Mouse (Mus musculus) heart, embryonic 16.5 days (tissue): ENCODE results near the gene Ccdc32. TPM values are rescaled to one million over a fixed set of nuclear protein-coding genes. Genes with fewer than 3 reads are reported as not detected.
A peak's percentile ranks its signal among the peaks of the same experiment; 100 is the strongest.

Experiments
- ATAC-seq: fragments of 200-750 bp; cut with Nextera tagmentation; replicated peaks from 2 replicates; pipeline ENCODE4 v1.8.0; 2017; ENCODE audit warnings: moderate number of reproducible peaks; ENCODE audit not compliant: insufficient read depth, low FRiP score; ENCODE audit errors: extremely low read depth
- H3K27ac ChIP-seq: fragments of 300-500 bp; sonication (generic); 2 replicates; pipeline ENCODE4 v1.5.1; 2014; ENCODE audit warnings: mild to moderate bottlenecking, low read length, control low read depth, moderate library complexity
- H3K27me3 ChIP-seq: fragments of 300-500 bp; sonication (generic); 2 replicates; pipeline ENCODE4 v1.6.1; 2014; ENCODE audit warnings: low read length, mixed read lengths; ENCODE audit not compliant: control insufficient read depth, insufficient read depth
- H3K36me3 ChIP-seq: fragments of 300-500 bp; sonication (generic); 2 replicates; pipeline ENCODE4 v1.6.1; 2014; ENCODE audit not compliant: control insufficient read depth, insufficient read depth
- H3K4me1 ChIP-seq: fragments of 300-500 bp; sonication (generic); 2 replicates; pipeline ENCODE4 v1.6.1; 2014; ENCODE audit warnings: low read length, mixed read lengths; ENCODE audit not compliant: control insufficient read depth, insufficient read depth
- H3K4me2 ChIP-seq: fragments of 300-500 bp; sonication (generic); 2 replicates; pipeline ENCODE4 v1.6.1; 2014; ENCODE audit warnings: low read depth, mild to moderate bottlenecking, control low read depth, low read length
- H3K4me3 ChIP-seq: fragments of 300-500 bp; sonication (generic); 2 replicates; pipeline ENCODE4 v1.5.1; 2014; ENCODE audit warnings: mild to moderate bottlenecking, control low read depth, low read length
- H3K9ac ChIP-seq: fragments of 300-500 bp; sonication (generic); 2 replicates; pipeline ENCODE4 v1.6.1; 2014; ENCODE audit warnings: low read length, control low read depth
- H3K9me3 ChIP-seq: fragments of 300-500 bp; sonication (generic); replicated peaks from 2 replicates; pipeline ENCODE4 v1.6.1; 2016; ENCODE audit warnings: low read length; ENCODE audit not compliant: control insufficient read depth
- WGBS: fragments of 180-500 bp; shearing (Covaris S2); extraction: QIAGEN DNeasy Blood & Tissue Kit; methylation state at CpG from one replicate; pipeline ENCODE4 v1.1.7; 2014; 5-methylcytosine and 5-hydroxymethylcytosine counted together
- polyA plus RNA-seq: library from polyadenylated mRNA; unstranded; fragments of >200 nt; fragmentation: Nextera tagmentation; extraction: Ambion mirVana; gene quantifications from 2 replicates; pipeline ENCODE4 v1.2.1, GENCODE M21; 2015

Ccdc32 gene
- polyA plus RNA-seq, 1 experiment from 2014 or later: 19.6 TPM

DNA sequence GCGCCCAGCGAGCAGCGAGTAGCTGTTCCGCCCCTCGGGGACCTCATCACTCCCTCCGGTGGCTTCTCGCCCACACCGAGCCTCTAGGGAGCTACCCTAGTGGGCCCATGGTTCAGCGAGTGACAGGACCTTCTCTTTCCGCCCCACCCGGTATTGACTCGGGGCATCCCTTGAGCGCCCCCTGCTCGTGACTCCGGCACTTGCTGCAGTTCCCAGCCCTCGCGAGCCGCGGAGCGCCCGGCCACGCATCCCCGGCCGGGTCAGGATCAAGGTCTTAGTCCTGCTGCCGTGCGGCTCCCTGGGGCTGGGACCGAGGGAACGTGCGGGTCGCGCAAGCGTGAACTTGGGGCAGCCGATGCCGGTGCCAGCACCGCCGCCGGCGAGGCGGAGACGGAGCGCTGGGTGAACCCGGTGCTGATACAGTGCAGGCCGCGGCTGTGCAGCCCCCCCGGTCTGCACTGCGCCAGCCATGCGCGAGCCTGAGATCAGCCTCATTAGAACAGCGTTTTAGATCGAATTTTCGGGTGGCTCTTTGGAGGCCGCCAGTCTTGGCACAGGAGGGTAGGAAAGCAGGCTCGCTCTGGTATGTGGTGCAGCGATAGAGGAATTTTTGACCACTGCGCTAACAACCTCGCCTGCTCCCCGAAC is 52.8 kb downstream of the Ccdc32 start:
- Histone ChIP-seq H3K4me1 (peaks cover 8% of the 10 kb centered on the region), H3K4me3 (peak overlapping the region; percentile 72), H3K4me2 (peak overlapping the region; percentile 97), H3K9ac (peak overlapping the region; percentile 84), H3K27me3 (peaks cover 19% of the 10 kb centered on the region), H3K9me3 (no peaks in the 10 kb centered on the region), H3K27ac (no peak overlapping the region), H3K36me3 (no peaks in the 10 kb centered on the region)
- ATAC-seq: peak; percentile 86
- under 1% methylated on average over 57 of the region's 57 CpGs for WGBS

DNA sequence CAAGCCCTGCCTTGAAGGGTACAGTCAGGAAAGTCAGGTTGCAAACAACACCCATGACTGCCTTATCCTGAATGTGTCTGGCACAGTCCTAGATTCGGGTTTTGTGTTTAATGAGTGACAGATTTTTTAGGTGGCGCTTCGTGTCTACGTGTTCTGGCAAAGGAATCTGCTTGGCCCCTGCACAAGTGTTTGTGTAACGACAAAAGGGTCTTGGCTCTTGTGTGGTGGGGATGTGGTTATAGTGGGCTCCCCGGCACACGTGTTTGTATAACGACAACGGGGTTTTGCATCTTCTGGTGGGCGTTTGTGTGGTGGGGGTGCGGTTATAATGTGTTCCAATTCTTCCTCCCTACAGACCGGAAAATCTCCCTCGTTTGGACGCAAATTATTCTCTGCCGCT is 53.3 kb downstream of the Ccdc32 start:
- Histone ChIP-seq H3K4me3 (peak overlapping the region; percentile 72), H3K36me3 (no peaks in the 10 kb centered on the region), H3K9me3 (no peaks in the 10 kb centered on the region), H3K27me3 (peaks cover 19% of the 10 kb centered on the region), H3K27ac (no peak overlapping the region), H3K4me2 (peak overlapping the region; percentile 97), H3K9ac (peak overlapping the region; percentile 84), H3K4me1 (peaks cover 8% of the 10 kb centered on the region)
- ATAC-seq: no peak
- under 1% methylated on average over 15 of the region's 15 CpGs for WGBS

DNA sequence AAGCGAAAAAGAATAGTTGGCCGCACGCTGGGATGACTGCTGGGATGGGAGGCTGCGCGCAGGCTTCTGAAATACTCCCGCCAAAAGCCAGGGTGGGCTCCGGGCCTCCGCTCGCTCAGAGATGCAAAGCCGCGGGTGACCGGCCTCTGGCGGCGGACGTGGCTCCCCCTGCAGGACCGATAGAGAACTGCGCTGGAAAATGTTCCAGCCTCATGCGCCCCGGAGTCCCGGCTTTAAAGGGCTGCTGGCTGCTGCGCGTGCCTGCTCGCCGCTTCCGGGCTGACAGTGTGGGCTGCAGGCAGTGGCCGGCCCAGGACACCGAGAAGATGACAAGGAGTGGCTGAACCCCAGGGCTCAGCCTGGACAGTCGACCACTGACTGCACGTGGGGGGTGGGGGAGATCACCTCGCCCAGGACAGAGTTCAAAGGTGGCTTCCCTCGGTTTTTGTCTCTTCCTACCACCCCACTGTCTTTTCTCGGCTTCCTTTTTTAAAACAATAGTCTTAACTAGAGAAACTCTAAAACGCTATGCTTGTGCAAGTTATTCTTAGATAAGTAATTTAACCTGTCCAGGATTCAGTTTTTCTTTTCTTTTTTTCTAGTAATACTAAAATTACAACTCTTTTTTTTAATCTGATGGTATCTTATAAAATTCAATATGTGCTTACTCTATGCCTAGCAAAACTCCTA is 56.4 kb downstream of the Ccdc32 start:
- Histone ChIP-seq H3K4me2 (peak overlapping the region; percentile 85), H3K9me3 (no peaks in the 10 kb centered on the region), H3K4me1 (peaks cover 8% of the 10 kb centered on the region), H3K9ac (peak overlapping the region; percentile 70), H3K4me3 (peak overlapping the region; percentile 49), H3K36me3 (no peaks in the 10 kb centered on the region), H3K27ac (no peak overlapping the region), H3K27me3 (peaks cover 19% of the 10 kb centered on the region)
- ATAC-seq: peak; percentile 37
- 2% methylated on average over 33 of the region's 33 CpGs for WGBS

DNA sequence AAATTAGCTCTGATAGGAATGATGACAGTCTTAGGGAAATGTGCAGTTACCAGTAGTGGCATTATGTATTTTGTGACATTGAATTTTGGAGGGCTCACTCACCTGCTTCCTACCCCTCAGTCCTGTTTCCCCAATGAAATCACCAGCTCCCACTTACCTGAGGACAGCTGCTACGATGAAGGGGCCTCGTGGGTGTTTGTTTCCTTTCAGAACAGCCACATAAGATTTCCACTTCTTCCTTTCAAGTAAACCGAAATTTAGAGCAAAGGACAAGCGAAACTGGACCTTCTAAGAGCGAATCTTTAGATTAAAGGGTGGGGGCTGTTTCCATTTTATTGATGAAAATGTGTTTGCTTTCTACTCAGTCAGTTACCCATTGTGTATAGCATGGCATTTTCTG is 57.1 kb downstream of the Ccdc32 start:
- no peaks in the 10 kb centered on the region for H3K36me3 ChIP-seq
- ATAC-seq: no peak
- H3K27ac ChIP-seq: no peak overlapping the region
- H3K4me2 ChIP-seq: no peak overlapping the region
- WGBS: 75% methylated on average over 5 of the region's 5 CpGs
- no peaks in the 10 kb centered on the region for H3K9me3 ChIP-seq
- no peak overlapping the region for H3K4me3 ChIP-seq
- H3K9ac ChIP-seq: no peak overlapping the region
- H3K27me3 ChIP-seq: peaks cover 14% of the 10 kb centered on the region
- peaks cover 8% of the 10 kb centered on the region for H3K4me1 ChIP-seq

DNA sequence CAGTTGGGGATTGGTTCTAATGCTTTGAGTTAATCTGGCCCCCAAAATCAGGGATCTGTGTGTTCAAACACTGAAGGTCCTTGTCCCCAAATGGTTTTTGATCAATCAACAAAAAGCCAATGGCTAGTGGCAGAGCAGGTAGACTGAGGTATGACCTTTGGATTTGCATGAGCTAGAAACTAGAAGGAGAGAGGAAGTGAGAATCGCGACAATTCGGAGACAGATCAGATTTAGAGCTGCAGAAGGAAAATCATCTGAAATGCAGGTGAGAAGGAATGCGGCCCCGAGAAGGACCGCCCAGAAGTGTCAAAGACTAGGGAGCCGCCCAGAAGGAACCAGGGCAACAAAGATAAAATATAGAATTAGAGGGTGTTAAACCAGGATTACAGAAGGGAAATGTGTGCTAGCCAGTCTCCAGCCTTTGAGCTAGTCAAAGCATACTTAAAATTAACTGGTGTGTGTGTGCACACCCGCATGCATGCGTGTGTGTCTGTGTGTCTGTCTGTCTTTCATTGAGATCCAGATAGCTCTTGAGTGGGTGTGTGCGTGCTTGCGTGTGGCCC is 59.5 kb downstream of the Ccdc32 start:
- Histone ChIP-seq H3K9me3 (no peaks in the 10 kb centered on the region), H3K36me3 (no peaks in the 10 kb centered on the region), H3K4me2 (no peak overlapping the region), H3K4me3 (no peak overlapping the region), H3K27ac (no peak overlapping the region), H3K27me3 (peaks cover 7% of the 10 kb centered on the region), H3K4me1 (no peaks in the 10 kb centered on the region), H3K9ac (no peak overlapping the region)
- WGBS: 76% methylated on average over 11 of the region's 11 CpGs
- no peak for ATAC-seq

Other genes starting within 250 kb of the Ccdc32 start
- gene Disp2, start 249.7 kb downstream of the Ccdc32 start, polyA plus RNA-seq: 0.10 and 0.24 TPM in 2 replicates
- gene Knstrn, start 215.4 kb downstream of the Ccdc32 start, polyA plus RNA-seq: 90.7 and 94.0 TPM in 2 replicates
- 97.4 and 107 TPM in 2 replicates for gene Ivd, start 167.4 kb downstream of the Ccdc32 start, polyA plus RNA-seq
- gene Bahd1, start 129.0 kb downstream of the Ccdc32 start, polyA plus RNA-seq: 3.7 and 4.1 TPM in 2 replicates
- gene Chst14, start 102.9 kb downstream of the Ccdc32 start, polyA plus RNA-seq: 17.1 and 18.0 TPM in 2 replicates
- gene Rpusd2, start 5.4 kb upstream of the Ccdc32 start, polyA plus RNA-seq: 3.6 and 5.3 TPM in 2 replicates
- gene Knl1, start 17.7 kb upstream of the Ccdc32 start, polyA plus RNA-seq: 34.2 and 39.5 TPM in 2 replicates
- gene Rad51, start 83.4 kb upstream of the Ccdc32 start, polyA plus RNA-seq: 26.5 and 34.6 TPM in 2 replicates
- 27.0 and 28.4 TPM in 2 replicates for gene Rmdn3, start 127.6 kb upstream of the Ccdc32 start, polyA plus RNA-seq
- 5.5 and 6.9 TPM in 2 replicates for gene Gchfr, start 138.4 kb upstream of the Ccdc32 start, polyA plus RNA-seq
- 0.35 and 0.46 TPM in 2 replicates for gene Gm14137, start 145.1 kb upstream of the Ccdc32 start, polyA plus RNA-seq
- 36.8 and 37.9 TPM in 2 replicates for gene Zfyve19, start 179.2 kb upstream of the Ccdc32 start, polyA plus RNA-seq
- 10.5 and 11.2 TPM in 2 replicates for gene Dnajc17, start 179.4 kb upstream of the Ccdc32 start, polyA plus RNA-seq
- gene Ppp1r14d, start 200.5 kb upstream of the Ccdc32 start, polyA plus RNA-seq: 0.18 and 0.26 TPM in 2 replicates
- gene Spint1, start 208.0 kb upstream of the Ccdc32 start, polyA plus RNA-seq: 3.7 and 5.1 TPM in 2 replicates
- gene Rhov, start 241.9 kb upstream of the Ccdc32 start, polyA plus RNA-seq: 1.0 and 1.3 TPM in 2 replicates